Mouse (Mus musculus) CH12F3 (cell line): Measurements from ENCODE around the gene Cfap206.
"Not testable (repeated sequence)": the region's sequence is repeated elsewhere in the genome, so short reads cannot be mapped to it uniquely, and the experiment has no call there.

Experiments used
- in situ Hi-C: fragments of 300-500 bp; cut with MboI; formaldehyde crosslinking; loops from 2 replicates; pipeline ENCODE4 v1.14.3; 2020; ENCODE audit warnings: low sequenced_read_pairs

The Cfap206 gene

GRCm38 (mm10) chr4:34729851-34730341 is at the start of gene Cfap206:
Gene Cfap206, minus strand, starts transcription at chr4:34730206.
- in situ Hi-C loops: no loop called here

- in situ Hi-C loops: no loop called here
Measured at GRCm38 (mm10) chr4:34777677-34778527, 47.9 kb upstream of the Cfap206 start, which contains the start of gene Smim8. Gene Smim8, minus strand, starts transcription at chr4:34778423.

GRCm38 (mm10) chr4:34771652-34772371 is 41.8 kb upstream of the Cfap206 start:
- in situ Hi-C loops: no loop called here

GRCm38 (mm10) chr4:34756163-34756562 is 26.2 kb upstream of the Cfap206 start, which contains the start of gene Gm136:
Gene Gm136, minus strand, starts transcription at chr4:34756263.
- in situ Hi-C loops: no loop called here

- in situ Hi-C loops: no loop called here
Measured at GRCm38 (mm10) chr4:34749236-34749635, 19.2 kb upstream of the Cfap206 start.

- in situ Hi-C loops: no loop called here
Measured at GRCm38 (mm10) chr4:34734461-34734860, 4.5 kb upstream of the Cfap206 start.

- in situ Hi-C loops: not testable (repeated sequence)
Measured at GRCm38 (mm10) chr4:34733415-34733814, 3.4 kb upstream of the Cfap206 start.

GRCm38 (mm10) chr4:34725710-34726109 is 4.3 kb downstream of the Cfap206 start:
- in situ Hi-C loops: not testable (repeated sequence)

GRCm38 (mm10) chr4:34724306-34724705 is 5.7 kb downstream of the Cfap206 start:
- in situ Hi-C loops: no loop called here

GRCm38 (mm10) chr4:34723186-34723585 is 6.8 kb downstream of the Cfap206 start:
- in situ Hi-C loops: no loop called here

- in situ Hi-C loops: no loop called here
Measured at GRCm38 (mm10) chr4:34720127-34720895, 9.7 kb downstream of the Cfap206 start.

GRCm38 (mm10) chr4:34719421-34719820 is 10.6 kb downstream of the Cfap206 start:
- in situ Hi-C loops: no loop called here

GRCm38 (mm10) chr4:34715062-34715461 is 14.9 kb downstream of the Cfap206 start:
- in situ Hi-C loops: no loop called here

- in situ Hi-C loops: no loop called here
Measured at GRCm38 (mm10) chr4:34708127-34708526, 21.9 kb downstream of the Cfap206 start.

GRCm38 (mm10) chr4:34707248-34707647 is 22.8 kb downstream of the Cfap206 start:
- in situ Hi-C loops: no loop called here

GRCm38 (mm10) chr4:34703029-34703428 is 27.0 kb downstream of the Cfap206 start:
- in situ Hi-C loops: no loop called here

- in situ Hi-C loops: no loop called here
Measured at GRCm38 (mm10) chr4:34702231-34702630, 27.8 kb downstream of the Cfap206 start.

GRCm38 (mm10) chr4:34701528-34701927 is 28.5 kb downstream of the Cfap206 start:
- in situ Hi-C loops: no loop called here

- in situ Hi-C loops: no loop called here
Measured at GRCm38 (mm10) chr4:34688021-34688420, 42.0 kb downstream of the Cfap206 start.

- in situ Hi-C loops: no loop called here
Measured at GRCm38 (mm10) chr4:34686874-34687567, 43.0 kb downstream of the Cfap206 start, which contains the start of gene Slc35a1. Gene Slc35a1, minus strand, starts transcription at chr4:34687438.
